Mouse (Mus musculus): Measurements from ENCODE around the gene Hdac10. TPM values are rescaled to one million over a fixed set of nuclear protein-coding genes. Genes with fewer than 3 reads are reported as not detected.

Gene Hdac10
- polyA plus RNA-seq, 1 experiment from 2014 or later, result 24.3 TPM

GRCm38 (mm10) chr15:89147024-89147423 is 18.5 kb upstream of the Hdac10 start:
- 11% methylated on average over 16 of the region's 16 CpGs for WGBS
- peak overlapping the region; percentile 88 for H3K27ac ChIP-seq

GRCm38 (mm10) chr15:89146537-89146936 is 18.0 kb upstream of the Hdac10 start:
- H3K4me2 ChIP-seq, result peak overlapping the region; percentile 75
- H3K4me1 ChIP-seq (replicated peaks), result peaks cover 47% of the 10 kb centered on the region
- H3K9ac ChIP-seq, result peak overlapping the region; percentile 93
- 4% methylated on average over 27 of the region's 27 CpGs for WGBS
- peaks cover 5% of the 10 kb centered on the region for H3K27me3 ChIP-seq
- H3K9me3 ChIP-seq, result no peaks in the 10 kb centered on the region
- peak overlapping the region; percentile 88 for H3K27ac ChIP-seq
- peaks cover 35% of the 10 kb centered on the region for H3K36me3 ChIP-seq
- H3K4me3 ChIP-seq, result peak overlapping the region; percentile 75
- ATAC-seq (ENCODE audit: low FRiP score), result peak; percentile 29

More at GRCm38 (mm10) chr15:89147024-89147423, 18.5 kb upstream of the Hdac10 start:
- Histone ChIP-seq H3K4me3 (peak overlapping the region; percentile 75), H3K4me2 (peak overlapping the region; percentile 75), H3K27me3 (peaks cover 3% of the 10 kb centered on the region; the same call in 1 of the 2 replicates), H3K9me3 (no peaks in the 10 kb centered on the region), H3K36me3 (peaks cover 35% of the 10 kb centered on the region), H3K4me1 (replicated peaks) (peaks cover 49% of the 10 kb centered on the region), H3K9ac (peak overlapping the region; percentile 93)
- no peak for ATAC-seq (ENCODE audit: low FRiP score)

- ATAC-seq (ENCODE audit: low FRiP score), result no peak
- 75% methylated on average over 24 of the region's 24 CpGs for WGBS
Measured at GRCm38 (mm10) chr15:89145813-89146350, 17.4 kb upstream of the Hdac10 start.

GRCm38 (mm10) chr15:89144965-89145364 is 16.5 kb upstream of the Hdac10 start:
- H3K4me2 ChIP-seq, result no peak overlapping the region
- H3K27ac ChIP-seq, result 0 out of 2 replicates have a peak overlapping the region, but pooled peaks have one; percentile 12
- peaks cover 52% of the 10 kb centered on the region for H3K4me1 ChIP-seq (replicated peaks)
- 94% methylated on average over 11 of the region's 11 CpGs for WGBS
- H3K9me3 ChIP-seq, result no peaks in the 10 kb centered on the region
- peak overlapping the region; percentile 93; the same call in 1 of the 2 replicates for H3K9ac ChIP-seq
- peaks cover 17% of the 10 kb centered on the region for H3K27me3 ChIP-seq
- no peak overlapping the region for H3K4me3 ChIP-seq
- H3K36me3 ChIP-seq, result peaks cover 35% of the 10 kb centered on the region
- ATAC-seq (ENCODE audit: low FRiP score), result no peak

More at GRCm38 (mm10) chr15:89145813-89146350, 17.4 kb upstream of the Hdac10 start:
- H3K9ac ChIP-seq, result peak overlapping the region; percentile 93
- H3K27ac ChIP-seq, result peak overlapping the region; percentile 88; the same call in 1 of the 2 replicates
- H3K4me2 ChIP-seq, result peak overlapping the region; percentile 75
- peaks cover 11% of the 10 kb centered on the region for H3K27me3 ChIP-seq
- H3K36me3 ChIP-seq, result peaks cover 35% of the 10 kb centered on the region
- H3K4me1 ChIP-seq (replicated peaks), result peaks cover 52% of the 10 kb centered on the region
- peak overlapping the region; percentile 75 for H3K4me3 ChIP-seq
- no peaks in the 10 kb centered on the region for H3K9me3 ChIP-seq

GRCm38 (mm10) chr15:89143134-89143533 is 14.6 kb upstream of the Hdac10 start:
- H3K27ac ChIP-seq, result no peak overlapping the region
- no peak for ATAC-seq (ENCODE audit: low FRiP score)
- H3K36me3 ChIP-seq, result peaks cover 35% of the 10 kb centered on the region
- no peak overlapping the region for H3K4me3 ChIP-seq
- H3K4me2 ChIP-seq, result no peak overlapping the region
- peaks cover 25% of the 10 kb centered on the region for H3K27me3 ChIP-seq
- 87% methylated on average over 2 of the region's 2 CpGs for WGBS
- H3K4me1 ChIP-seq (replicated peaks), result peaks cover 48% of the 10 kb centered on the region
- no peak overlapping the region for H3K9ac ChIP-seq
- H3K9me3 ChIP-seq, result no peaks in the 10 kb centered on the region

GRCm38 (mm10) chr15:89141905-89142304 is 13.4 kb upstream of the Hdac10 start:
- Histone ChIP-seq H3K27ac (no peak overlapping the region), H3K27me3 (peaks cover 25% of the 10 kb centered on the region), H3K36me3 (peaks cover 35% of the 10 kb centered on the region), H3K4me2 (no peak overlapping the region), H3K9ac (no peak overlapping the region), H3K9me3 (no peaks in the 10 kb centered on the region), H3K4me1 (replicated peaks) (peaks cover 35% of the 10 kb centered on the region), H3K4me3 (no peak overlapping the region)
- WGBS, result 82% methylated on average over 4 of the region's 4 CpGs
- no peak for ATAC-seq (ENCODE audit: low FRiP score)

- Histone ChIP-seq H3K9ac (no peak overlapping the region), H3K4me2 (peak overlapping the region; percentile 97; the same call in 1 of the 2 replicates), H3K36me3 (peaks cover 35% of the 10 kb centered on the region), H3K9me3 (no peaks in the 10 kb centered on the region), H3K4me3 (no peak overlapping the region), H3K4me1 (replicated peaks) (peaks cover 31% of the 10 kb centered on the region), H3K27me3 (peaks cover 25% of the 10 kb centered on the region), H3K27ac (no peak overlapping the region)
- 30% methylated on average over 5 of the region's 5 CpGs for WGBS
- ATAC-seq (ENCODE audit: low FRiP score), result 0 out of 2 replicates have a peak, but pooled peaks have one; percentile 7
Measured at GRCm38 (mm10) chr15:89141443-89141842, 12.9 kb upstream of the Hdac10 start.

GRCm38 (mm10) chr15:89140659-89141252 is 12.3 kb upstream of the Hdac10 start, which contains the start of gene Mapk12:
TSS of gene Mapk12 (minus strand) at chr15:89140703.
- 2% methylated on average over 21 of the region's 21 CpGs for WGBS
- Histone ChIP-seq H3K9ac (peak within 1 kb of the TSS; percentile 77), H3K27ac (no peak within 1 kb of the TSS)

GRCm38 (mm10) chr15:89140048-89140658 is 11.7 kb upstream of the Hdac10 start:
- H3K9me3 ChIP-seq, result no peaks in the 10 kb centered on the region
- peaks cover 22% of the 10 kb centered on the region for H3K27me3 ChIP-seq
- H3K36me3 ChIP-seq, result peaks cover 26% of the 10 kb centered on the region
- WGBS, result under 1% methylated on average over 53 of the region's 53 CpGs
- H3K4me1 ChIP-seq (replicated peaks), result peaks cover 21% of the 10 kb centered on the region
- peak overlapping the region; percentile 51 for H3K4me3 ChIP-seq
- H3K9ac ChIP-seq, result peak overlapping the region; percentile 77
- H3K4me2 ChIP-seq, result peak overlapping the region; percentile 97
- H3K27ac ChIP-seq, result no peak overlapping the region
- peak; percentile 33 for ATAC-seq (ENCODE audit: low FRiP score)

More at GRCm38 (mm10) chr15:89140659-89141252, 12.3 kb upstream of the Hdac10 start, which contains the start of gene Mapk12:
- peaks cover 22% of the 10 kb centered on the region for H3K27me3 ChIP-seq
- peaks cover 24% of the 10 kb centered on the region for H3K4me1 ChIP-seq (replicated peaks)
- H3K4me3 ChIP-seq, result peak within 1 kb of the TSS; percentile 51
- ATAC-seq (ENCODE audit: low FRiP score), result peak; percentile 55
- H3K4me2 ChIP-seq, result peak within 1 kb of the TSS; percentile 97
- H3K36me3 ChIP-seq, result peaks cover 32% of the 10 kb centered on the region
- no peaks in the 10 kb centered on the region for H3K9me3 ChIP-seq

- Histone ChIP-seq H3K27ac (no peak overlapping the region), H3K4me3 (no peak overlapping the region), H3K36me3 (peaks cover 10% of the 10 kb centered on the region), H3K4me2 (no peak overlapping the region), H3K9me3 (no peaks in the 10 kb centered on the region), H3K27me3 (peaks cover 22% of the 10 kb centered on the region), H3K9ac (no peak overlapping the region), H3K4me1 (replicated peaks) (peaks cover 21% of the 10 kb centered on the region)
- WGBS, result 96% methylated on average over 6 of the region's 6 CpGs
- ATAC-seq (ENCODE audit: low FRiP score), result no peak
Measured at GRCm38 (mm10) chr15:89138531-89138930, 10.0 kb upstream of the Hdac10 start.

GRCm38 (mm10) chr15:89138046-89138405 is 9.5 kb upstream of the Hdac10 start:
- H3K4me2 ChIP-seq, result no peak overlapping the region
- no peaks in the 10 kb centered on the region for H3K9me3 ChIP-seq
- WGBS, result 90% methylated on average over 7 of the region's 7 CpGs
- H3K27ac ChIP-seq, result no peak overlapping the region
- no peak for ATAC-seq (ENCODE audit: low FRiP score)
- peaks cover 5% of the 10 kb centered on the region; the same call in 1 of the 2 replicates for H3K36me3 ChIP-seq
- H3K27me3 ChIP-seq, result peaks cover 22% of the 10 kb centered on the region
- H3K9ac ChIP-seq, result no peak overlapping the region
- H3K4me3 ChIP-seq, result no peak overlapping the region
- H3K4me1 ChIP-seq (replicated peaks), result peaks cover 21% of the 10 kb centered on the region

GRCm38 (mm10) chr15:89137378-89138045 is 9.0 kb upstream of the Hdac10 start:
- 73% methylated on average over 11 of the region's 11 CpGs for WGBS
- Histone ChIP-seq H3K27me3 (peaks cover 22% of the 10 kb centered on the region), H3K36me3 (peaks cover 2% of the 10 kb centered on the region; the same call in 1 of the 2 replicates), H3K4me3 (no peak overlapping the region), H3K9me3 (no peaks in the 10 kb centered on the region), H3K4me1 (replicated peaks) (peaks cover 21% of the 10 kb centered on the region), H3K9ac (peak overlapping the region; percentile 8; the same call in 1 of the 2 replicates), H3K27ac (no peak overlapping the region), H3K4me2 (no peak overlapping the region)
- ATAC-seq (ENCODE audit: low FRiP score), result no peak
